Mouse (Mus musculus): ENCODE results near the gene Cct6b.

DNA sequence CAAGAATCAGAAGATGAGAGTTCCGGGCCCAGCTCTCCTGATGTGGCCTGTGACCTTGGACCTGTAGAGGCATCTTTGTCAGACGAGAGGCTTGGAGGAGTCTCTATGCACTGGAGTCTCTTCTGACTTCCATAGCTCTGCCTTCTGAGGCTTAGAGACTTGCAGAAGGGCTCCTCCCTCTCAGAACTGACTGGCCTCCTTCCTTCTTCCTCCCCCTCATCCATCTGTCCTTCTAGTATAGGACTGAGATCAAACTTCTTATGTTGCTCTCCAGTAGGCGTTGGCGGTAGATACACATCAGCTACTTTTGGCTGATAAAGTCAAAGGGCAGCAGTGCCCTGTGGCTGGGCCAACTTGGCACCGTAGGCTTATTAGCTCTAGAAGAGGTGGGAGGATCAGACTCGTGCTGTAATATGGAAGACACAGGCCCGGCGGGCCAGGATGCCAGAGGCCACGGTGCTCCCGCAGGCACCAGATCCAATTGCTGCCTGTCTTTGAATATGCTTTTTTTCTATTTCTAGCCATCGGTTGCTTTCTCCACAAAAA, 64.2 kb downstream of the Cct6b start:
- TF ChIP-seq CTCF (IDR thresholded peaks at IDR 0.05): no peak
- TF ChIP-seq POLR2A (IDR thresholded peaks at IDR 0.05; ENCODE audit: insufficient read depth, low read depth, low read length): no peak
- TF ChIP-seq EP300 (IDR thresholded peaks at IDR 0.05; ENCODE audit: insufficient read depth, low read depth, low read length): no peak
